Mouse (Mus musculus) gastrocnemius, postnatal 14 days (tissue): ENCODE data around the gene 1700034J05Rik. TPM values are rescaled to one million over a fixed set of nuclear protein-coding genes. Genes with fewer than 3 reads are reported as not detected.

Experiments used
- DNase-seq: peaks from one replicate; pipeline ENCODE4 v3.0.0; 2021; ENCODE audit warnings: mixed read lengths
- intact Hi-C: fragments of 180-260 bp; cut with DNase I; formaldehyde crosslinking; loops from one replicate; pipeline ENCODE4 v1.15.1; 2025; ENCODE audit warnings: low total_unique reads
- total RNA-seq, 2 experiments: library from RNA; stranded (reverse); gene quantifications; 2 replicates each; pipeline ENCODE4 v1.2.3; 2021

1700034J05Rik gene
- total RNA-seq, 2 experiments from 2014 or later, result not detected

DNA sequence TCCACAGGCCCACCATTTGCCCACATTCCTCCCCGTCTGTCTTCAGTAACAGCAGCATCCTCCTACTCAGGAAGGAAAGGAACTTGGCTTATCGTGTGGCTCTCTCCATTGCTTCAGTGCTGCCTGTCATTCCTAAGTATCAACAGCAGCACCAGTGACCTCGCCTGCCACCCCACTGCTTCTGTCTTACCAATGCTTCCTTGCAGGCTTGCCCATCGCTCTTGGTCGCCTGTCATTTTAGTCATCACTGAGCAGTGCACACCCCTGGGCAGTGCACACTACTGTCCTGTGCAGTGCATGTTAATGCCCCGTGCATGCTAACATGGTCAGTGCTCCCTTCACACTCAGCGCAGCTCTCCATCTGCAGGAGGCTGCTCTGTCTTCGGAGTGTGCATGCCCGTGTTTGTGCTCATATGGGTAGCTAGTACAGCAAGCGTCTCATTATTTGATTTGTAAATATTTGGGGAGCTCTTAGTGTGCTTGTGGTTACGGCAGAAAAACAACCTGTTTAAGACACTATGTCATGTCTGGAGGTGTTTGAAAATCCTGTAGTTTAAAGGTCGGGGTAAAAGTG lies 12.3 kb upstream of the 1700034J05Rik start:
- intact Hi-C loops, result no loop called here
- DNase-seq, result no peak

DNA sequence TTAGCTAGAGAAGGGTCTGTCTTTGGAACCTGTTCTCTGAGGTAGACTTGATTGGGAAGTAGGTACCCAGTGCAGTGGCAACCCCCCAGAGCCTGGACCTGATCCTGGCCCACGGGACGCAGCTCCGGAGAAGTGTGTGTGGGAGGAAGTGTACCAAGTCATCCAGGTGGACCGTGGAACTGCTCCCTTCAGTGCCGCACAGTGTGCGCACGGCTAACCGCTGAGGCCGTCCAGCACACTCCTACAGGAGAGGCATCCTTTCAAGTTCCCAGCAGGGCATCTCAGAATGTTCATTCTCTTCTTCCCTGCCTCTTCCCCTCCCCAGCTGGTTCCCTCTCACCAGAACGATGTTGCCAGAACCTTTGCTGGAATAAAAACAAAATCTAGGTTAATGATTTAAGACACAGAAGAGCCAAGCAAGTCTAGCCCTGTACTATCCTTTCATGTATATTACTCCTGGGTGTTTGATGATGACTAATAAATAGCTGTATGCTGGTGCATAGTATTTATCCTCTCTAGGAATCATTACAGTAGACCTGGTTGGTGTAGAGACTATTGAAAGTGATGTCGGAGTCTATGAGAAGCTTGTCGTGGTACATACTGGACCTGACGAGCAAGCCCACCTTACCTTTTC lies 11.0 kb upstream of the 1700034J05Rik start:
- DNase-seq, result no peak
- intact Hi-C loops, result no loop called here

DNA sequence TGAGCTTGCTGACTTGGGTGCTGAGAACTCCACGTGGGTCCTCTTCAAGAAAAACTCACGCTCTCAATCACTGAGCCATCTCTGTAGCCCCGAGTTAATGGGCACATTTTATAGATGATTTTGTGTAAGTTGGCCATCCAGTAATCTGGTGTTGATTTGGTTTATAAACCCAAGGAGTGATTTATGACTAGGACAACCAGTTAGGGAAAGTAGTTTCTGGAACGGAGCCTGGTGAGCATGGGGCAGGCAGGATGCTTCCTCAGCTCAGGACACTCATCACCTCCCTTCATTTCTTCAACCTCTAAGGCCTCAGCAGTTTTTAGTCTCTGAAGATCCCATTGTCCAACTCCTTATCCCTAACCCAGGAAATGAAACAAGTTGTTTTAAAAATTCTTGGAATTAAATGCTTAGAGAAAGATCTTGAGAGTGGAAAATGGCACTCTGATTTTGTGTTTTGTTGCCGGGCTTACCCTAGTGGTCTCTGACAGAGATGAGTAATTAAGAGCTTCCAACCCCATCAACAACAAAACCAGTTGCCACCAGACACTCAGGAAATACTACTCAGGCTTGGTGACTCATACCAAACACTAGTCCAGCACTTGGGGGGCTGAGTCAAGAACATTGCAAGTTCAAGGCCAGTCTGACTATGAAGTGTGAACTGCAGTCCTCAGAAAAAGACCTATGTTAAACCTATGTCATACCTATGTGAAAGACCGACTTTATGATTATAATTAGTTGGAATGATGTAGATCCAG lies 9.4 kb upstream of the 1700034J05Rik start:
- intact Hi-C loops, result no loop called here
- DNase-seq, result no peak

DNA sequence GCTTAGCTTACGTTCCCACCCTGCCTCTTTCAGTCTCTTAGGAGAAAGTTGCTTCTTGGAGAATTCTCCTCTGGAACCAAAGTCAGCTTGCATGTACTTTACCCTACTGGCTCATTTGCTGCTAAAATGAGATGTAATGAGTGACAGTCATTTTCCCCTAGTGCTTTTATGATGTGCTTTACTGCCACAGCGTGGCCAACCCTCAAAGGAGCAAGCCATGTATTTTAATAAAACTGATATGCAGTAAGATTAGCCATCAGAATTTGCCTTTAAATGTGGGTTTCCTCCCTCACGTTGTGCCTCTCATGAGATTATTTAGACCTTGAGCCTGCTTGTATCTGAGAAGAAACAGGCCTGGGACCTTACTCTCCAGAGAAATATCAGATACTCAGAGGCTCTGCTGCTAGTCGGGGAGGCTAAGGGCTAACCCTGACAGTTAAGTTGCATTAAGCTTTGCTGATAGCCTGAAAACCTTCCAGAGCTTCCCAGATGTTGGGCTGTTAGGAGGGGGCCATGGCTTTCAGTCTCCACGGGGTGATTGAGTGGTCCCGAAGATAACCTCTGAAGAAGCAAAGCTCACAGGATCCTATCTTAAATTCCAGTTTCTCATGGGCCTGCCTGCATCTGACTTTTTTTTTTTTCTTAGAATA lies 7.7 kb upstream of the 1700034J05Rik start:
- intact Hi-C loops, result no loop called here
- no peak for DNase-seq

DNA sequence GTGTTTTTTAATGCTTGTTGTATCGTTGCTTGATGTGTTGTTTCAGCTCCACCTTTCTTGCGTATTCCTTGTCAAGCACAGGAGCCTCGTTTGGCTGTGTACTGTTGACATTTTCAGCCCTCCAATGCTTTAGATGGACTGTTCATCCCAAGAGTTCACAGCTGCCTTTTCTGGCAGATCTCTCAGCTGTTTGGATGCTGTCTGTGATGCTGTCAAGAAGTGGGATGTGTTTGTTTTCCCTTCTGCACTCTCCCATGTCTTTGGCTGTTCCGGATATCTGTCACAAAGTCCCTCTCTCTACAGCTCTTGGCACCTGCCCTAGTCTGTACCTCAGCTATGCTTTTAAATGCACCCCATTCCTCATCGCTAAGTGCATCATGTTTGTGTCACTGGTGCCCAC lies 6.7 kb upstream of the 1700034J05Rik start:
- DNase-seq, result peak; percentile 22

DNA sequence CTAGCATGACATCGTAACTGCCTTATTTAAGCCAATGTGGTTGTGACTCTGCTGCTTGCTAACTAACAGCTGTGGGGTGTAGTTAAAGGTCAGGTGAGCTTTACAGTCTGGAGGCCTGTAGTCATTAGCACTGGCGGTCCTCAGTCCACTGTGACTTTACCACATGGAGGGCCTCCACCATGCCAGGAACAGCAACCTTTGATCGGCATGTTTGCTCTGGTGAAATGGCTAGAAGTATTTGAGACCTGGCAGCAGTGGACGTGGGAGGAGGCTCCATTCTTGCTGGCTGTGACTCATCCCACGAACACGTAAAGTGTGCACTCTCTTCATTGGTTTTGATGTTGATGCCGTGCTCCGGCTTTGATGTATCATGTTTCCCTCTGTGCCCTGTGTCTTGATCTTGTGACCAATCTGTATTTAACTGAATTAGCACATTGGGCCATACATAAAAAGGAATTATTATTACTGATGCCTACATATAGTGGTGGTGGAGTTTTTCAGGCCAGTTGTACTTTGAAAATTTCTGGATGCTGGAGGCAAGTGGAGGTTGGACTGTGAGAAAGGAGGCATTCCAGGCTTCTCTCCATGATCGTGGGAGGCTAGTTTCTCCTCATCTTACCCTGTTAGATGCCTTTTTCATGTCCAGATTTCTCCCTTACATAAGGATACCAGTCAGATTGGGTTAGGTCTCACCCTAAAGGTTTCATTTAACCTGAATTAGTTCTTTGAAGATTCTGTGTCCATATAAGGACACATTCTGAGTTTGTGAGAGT lies 5.9 kb upstream of the 1700034J05Rik start:
- intact Hi-C loops, result no loop called here
- DNase-seq, result no peak

More for the DNA sequence above, 6.7 kb upstream of the 1700034J05Rik start:
- intact Hi-C loops, result no loop called here

DNA sequence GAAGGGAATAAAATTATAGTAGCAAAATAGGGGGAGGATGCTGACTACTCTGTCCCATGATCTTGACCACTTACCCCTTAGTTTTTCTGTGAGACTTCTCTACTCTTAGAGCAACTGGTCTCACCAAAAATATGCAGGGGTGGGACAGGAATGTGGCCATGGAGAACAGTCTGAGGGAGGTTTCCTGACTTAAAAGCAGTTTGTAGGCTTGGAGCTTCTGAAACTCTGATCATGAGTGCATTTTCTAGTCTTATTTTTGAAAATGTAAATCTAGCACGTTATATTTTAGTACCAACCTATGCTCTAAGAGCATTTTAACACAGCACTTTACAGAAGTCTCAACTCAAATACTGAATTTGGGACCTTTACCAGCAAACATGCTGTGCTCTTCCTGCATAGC lies 4.5 kb upstream of the 1700034J05Rik start:
- no peak for DNase-seq
- intact Hi-C loops, result no loop called here

DNA sequence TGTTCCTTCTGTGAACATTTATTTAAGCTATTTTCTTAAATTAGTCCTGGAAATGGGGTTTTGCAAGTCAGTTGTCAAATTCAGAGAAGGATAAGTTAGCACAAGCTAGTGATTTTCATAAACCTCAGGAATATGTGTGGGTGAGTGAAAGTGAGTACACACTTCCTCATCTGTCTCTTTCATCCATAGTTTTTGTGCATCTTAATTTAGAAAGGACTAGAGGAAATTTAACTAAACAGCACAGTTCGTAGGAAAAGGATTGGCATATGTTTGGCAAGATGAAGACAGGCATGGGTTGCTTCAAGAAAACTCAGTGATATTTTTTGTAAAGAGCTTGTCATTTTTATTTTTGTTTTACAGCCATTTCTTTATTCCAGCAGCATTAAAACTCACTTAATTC lies 2.7 kb upstream of the 1700034J05Rik start:
- intact Hi-C loops, result no loop called here
- no peak for DNase-seq

DNA sequence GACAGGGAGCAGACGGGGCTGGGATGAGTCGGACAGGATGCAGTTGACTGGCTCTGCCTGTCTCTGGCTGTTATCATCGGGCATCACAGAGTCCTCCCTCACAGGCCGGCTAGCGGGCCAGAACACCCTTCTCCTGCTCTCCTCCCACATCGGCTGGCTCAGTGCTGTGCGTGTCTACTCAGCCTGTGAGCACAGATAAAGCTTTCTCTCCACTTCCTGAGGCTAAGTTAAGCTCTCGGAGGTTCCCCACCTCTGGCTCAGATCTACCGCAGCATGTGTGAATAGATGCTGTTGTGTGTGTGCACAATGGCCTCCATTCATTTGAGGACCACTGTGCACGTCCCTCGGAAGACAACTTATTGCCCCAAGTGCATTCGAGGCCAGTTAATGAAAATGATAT lies 1.7 kb upstream of the 1700034J05Rik start:
- intact Hi-C loops, result no loop called here

DNA sequence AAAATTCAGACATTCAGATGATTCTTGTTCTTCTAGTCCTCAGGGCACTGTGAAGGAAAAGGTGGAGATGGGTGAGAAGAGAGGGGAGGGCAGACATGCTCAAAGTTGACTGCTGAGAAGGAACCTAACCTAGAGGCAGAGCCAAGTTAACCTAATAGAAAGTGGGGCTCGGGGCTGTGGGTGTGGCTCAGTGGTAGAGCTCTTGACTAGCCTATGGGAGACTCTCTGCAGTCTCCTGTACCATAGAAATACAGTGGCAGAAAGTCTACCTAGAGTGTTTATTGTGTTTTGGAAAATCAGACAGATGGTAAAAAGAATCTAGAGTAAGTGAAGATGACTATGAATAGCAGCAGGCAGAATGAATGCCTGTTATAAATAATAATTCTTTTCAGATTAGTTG lies 1.3 kb upstream of the 1700034J05Rik start:
- intact Hi-C loops, result no loop called here
- no peak for DNase-seq

More for the DNA sequence above, 1.7 kb upstream of the 1700034J05Rik start:
- no peak for DNase-seq

DNA sequence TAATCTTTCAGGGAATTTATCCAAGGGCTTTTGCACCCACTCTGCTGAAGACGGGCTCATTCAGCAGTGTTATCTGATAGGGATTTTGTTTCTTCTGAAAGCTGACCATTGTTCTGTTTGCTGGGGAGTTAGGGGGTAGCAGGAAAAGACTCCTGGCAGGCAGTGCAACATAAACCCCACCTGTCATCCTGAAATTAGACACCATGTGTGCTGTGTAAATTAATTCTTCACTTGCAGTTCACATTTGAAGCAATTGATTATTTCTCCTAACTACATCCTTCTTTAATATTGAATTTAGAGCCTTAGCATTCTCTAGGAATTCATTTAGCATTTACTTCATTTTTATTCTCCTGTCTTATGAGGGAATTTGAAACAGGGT lies 3.8 kb downstream of the 1700034J05Rik start:
- intact Hi-C loops, result no loop called here
- no peak for DNase-seq

DNA sequence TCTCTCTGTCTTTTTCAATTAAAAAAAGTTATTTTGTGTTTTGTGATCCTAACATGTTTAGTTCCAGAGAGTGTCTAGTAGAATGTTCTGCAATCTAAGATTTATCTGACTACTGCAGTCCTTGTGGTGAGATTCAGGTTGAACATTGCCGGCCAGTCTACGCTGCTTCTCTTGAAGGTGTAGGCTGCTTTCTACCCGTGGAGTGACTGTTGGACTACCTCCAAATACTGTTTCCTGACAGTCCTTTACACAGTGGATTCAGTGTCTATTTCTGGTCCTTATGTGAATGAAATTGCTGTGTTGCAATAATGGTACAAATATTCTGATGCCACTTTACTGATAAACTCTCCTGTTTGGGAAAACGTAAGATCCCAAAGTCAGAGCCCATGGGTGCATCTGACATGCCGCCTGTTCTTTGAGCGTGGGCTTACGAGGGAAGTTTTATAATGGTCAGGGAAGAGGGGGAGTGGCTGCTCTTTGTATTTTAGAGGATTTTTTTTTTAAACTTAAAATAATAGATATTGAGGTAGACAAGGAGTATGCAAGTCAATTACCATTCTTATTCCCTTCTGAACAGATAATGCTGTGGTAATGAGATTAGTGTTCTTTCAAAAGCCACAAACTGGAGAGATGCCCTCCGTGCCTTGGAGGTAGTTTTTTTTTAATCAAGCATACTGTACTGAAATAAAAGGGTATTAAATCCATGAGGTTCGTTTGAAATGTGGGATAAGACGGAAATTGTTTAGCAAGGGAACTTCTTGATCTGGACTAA lies 4.4 kb downstream of the 1700034J05Rik start:
- intact Hi-C loops, result no loop called here

DNA sequence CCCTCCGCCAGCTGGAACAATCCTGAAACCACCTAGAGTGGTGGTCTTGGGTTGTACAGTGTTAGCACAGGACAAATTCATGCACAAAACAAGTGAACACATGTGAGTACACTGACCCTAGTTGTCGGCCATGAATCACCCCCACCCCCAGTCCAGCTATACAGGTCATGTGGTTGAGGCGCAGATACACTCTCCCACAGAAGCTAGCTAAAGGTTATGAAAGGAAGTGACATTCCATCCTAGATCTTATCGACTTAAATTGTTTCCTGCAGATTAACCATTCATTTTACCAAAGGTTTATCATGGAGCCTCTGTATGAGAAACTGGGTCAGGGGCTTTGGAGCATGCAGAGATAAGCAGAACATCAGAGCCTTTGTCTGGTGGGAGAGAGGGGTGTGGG lies 7.0 kb downstream of the 1700034J05Rik start:
- DNase-seq, result no peak
- intact Hi-C loops, result no loop called here

More for the DNA sequence above, 4.4 kb downstream of the 1700034J05Rik start:
- no peak for DNase-seq

DNA sequence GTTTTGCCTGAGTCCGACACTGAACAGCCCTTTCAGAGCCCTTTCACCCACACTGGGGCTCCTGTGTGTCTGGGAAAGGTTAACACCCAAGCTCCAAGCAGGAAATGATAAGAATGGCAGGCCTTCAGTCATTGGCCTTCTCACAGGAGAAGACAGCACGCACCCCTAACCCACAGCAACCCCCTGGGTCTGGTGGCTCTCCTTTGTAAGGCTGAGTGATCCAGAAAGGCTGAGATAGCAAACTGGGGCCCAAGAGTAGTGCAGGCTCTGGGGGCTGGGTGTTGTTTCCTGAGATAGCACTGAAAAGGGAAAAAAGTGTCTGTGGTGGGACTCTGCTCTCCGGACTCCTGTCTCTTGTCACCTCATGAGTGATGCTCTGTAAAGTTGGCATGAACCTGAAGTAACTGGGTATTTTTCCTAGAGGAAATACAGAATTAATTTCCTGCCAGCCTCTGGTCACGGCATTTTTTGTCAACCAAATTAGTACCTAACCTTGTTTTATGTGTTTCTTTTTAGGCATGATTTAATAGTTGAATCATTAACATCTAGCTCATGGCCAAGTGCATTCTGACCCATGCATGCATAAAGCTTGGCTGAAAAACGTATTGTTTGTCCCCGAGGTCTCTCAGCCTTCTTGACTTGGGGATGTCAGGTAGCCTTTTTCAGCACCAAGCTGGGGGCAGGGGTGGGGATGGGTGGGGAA lies 7.7 kb downstream of the 1700034J05Rik start:
- intact Hi-C loops, result no loop called here
- no peak for DNase-seq

DNA sequence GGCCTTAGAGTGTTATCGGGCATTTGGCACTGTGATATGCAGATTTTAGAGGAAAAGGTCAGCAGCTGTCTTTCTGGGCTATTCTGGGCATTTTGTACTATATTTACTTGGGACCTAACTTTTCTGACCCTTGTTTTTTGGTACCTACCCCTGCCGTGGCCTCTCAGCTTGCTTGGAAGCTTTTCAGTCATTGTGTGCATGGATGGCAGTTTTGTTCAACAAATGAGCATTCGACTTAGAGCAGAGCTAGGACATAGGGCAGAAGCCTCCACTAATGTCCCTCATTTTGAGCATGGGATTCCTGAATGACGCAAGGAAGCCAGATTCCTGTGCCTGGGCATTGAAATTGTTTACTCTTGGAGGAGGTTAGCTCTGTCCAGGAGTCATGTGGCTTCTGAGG lies 9.4 kb downstream of the 1700034J05Rik start:
- no peak for DNase-seq
- intact Hi-C loops, result no loop called here

DNA sequence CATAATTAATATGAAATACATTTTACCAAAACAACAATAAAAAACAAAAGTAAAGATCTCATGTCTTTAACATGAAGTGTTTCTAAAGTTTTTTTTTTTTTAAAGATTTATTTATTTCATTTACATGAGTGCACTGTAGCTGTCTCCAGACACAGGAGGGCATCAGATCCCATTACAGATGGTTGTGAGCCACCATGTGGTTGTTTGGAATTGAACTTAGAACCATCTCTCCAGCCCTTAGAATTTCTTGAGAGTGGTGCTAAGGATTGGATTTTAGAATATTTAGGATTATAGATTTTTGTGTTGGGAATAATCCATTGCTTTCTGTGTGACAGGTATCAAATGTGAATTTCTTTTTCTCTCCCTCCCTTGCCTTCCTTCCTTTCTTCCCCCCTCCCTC lies 10.2 kb downstream of the 1700034J05Rik start:
- no peak for DNase-seq
- intact Hi-C loops, result no loop called here

DNA sequence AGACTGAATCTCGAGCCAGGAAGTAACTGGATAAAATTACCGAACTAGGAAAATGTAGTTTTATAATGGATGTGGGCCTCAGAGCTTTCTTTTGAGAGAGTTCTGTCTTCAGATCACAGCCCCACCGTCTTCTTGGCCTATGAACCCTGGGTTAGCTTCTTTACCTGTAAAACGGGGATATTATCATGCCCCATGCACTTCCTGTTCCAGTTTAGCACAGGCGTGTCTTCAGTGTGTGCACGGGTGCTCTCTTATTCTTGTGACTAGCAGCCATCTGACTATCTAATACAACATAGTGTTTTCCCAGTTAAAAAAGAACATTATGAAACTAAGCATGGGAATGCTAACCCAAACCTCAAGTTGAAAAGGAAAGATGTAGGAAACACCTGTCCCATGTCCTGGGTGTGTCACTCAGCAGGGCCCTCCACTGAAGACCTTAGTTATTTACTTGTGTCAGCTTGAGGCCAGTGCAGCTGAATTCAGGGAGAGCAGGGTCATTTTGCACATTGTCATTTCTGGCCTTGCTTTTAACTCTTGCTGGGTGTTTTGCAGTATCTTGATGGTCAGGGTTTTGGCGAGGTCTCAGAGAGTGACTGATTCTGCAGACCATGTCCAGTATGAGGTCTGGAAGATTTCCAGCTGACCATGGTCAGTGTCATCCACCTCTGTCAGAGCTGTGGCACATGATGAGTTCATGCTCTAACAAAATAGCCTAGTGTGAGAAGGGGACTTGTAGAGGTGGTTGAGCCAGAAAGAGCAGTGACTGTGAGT lies 12.5 kb downstream of the 1700034J05Rik start:
- DNase-seq, result no peak
- intact Hi-C loops, result no loop called here

DNA sequence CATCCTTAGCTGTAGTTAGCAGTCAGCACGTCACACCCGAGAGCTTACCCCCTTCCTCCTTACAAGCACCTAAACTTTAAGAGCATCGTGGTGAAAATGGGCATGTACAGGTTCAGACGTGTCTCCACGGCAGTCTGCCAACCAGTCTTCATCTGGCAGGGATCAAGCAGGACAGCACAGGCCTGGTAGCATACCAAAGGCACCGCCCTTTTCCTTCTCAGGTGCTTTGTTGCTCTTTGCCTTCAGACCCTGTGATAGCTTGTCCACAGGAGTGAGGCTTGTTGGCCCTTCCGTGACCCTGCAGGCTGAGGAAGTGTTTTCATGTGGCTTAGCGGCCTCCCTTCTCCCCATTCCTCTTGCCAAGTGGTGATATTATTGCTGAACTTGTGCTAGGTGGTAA lies 15.2 kb downstream of the 1700034J05Rik start:
- intact Hi-C loops, result no loop called here
- DNase-seq, result no peak
